Mouse (Mus musculus): ENCODE measurements around the gene Chpt1. TPM values are rescaled to one million over a fixed set of nuclear protein-coding genes. Genes with fewer than 3 reads are reported as not detected.

The Chpt1 gene
- polyA plus RNA-seq, 1 experiment from 2014 or later = 6.9 TPM

DNA sequence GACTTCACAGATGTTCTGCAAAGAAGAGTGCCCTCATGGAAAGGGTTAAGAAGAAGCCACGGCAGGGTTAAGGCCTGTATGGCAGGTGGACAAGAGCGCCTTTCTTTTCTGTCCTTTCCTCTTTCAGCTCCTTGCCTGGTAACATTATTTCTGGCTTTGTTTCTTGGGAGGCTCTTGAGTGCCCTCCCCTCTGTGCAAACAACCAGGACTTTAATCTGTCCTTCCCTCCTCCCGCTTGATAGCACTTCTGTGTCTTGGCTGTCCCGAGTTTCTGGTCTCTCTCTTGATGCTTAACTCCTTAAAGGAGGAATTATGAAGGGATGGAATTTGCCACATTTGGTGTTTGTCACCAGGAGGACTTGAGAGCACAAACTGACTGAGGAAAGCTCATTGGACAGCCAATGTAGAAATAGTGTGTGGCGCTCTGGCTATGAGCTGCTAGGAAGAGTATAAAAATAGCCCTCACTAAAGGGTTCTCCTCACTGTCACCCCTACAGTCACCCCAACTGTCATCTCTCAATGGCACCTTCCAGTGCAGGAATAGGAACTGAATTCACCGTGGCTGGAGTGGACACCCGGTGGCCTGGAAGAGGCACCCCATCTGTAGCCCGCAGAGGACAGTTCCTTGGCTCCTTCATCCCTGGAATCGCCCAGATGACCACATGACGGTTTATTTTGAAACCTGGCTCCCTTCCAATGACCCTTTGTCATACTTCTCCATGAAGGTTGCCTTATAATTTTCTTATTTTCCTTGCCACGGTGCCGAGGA lies 6.8 kb upstream of the Chpt1 start:
- H3K4me1 ChIP-seq (replicated peaks) = no peaks in the 10 kb centered on the region
- H3K27me3 ChIP-seq = no peaks in the 10 kb centered on the region
- no peaks in the 10 kb centered on the region for H3K9me3 ChIP-seq
- H3K36me3 ChIP-seq = no peaks in the 10 kb centered on the region
- H3K9ac ChIP-seq (replicated peaks) = no peak overlapping the region
- WGBS = 75% methylated on average over 12 of the region's 12 CpGs
- no peak overlapping the region for H3K4me2 ChIP-seq (replicated peaks)
- H3K4me3 ChIP-seq (replicated peaks) = no peak overlapping the region
- ATAC-seq = no peak
- no peak overlapping the region for H3K27ac ChIP-seq

DNA sequence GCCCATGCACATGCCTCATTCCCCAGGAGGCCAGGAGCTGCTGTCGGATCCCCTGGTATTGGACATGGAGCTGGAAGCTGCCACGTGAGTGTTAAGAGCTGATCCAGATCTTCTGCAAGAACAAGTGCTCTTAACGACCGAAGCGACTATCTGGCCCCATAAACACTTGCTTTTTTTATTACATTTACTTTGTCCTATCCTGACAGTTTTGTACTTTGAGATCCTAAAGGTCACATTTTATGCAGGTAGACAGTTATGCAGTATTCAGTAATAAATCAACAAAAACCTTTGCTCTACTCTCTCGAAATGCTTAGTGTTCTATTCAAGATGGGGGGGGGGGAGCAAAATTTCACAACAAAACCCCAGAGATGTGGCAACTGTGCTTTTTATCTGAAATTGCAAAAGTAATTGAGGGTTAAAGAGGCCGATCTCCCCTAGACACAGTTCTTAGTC lies 3.8 kb upstream of the Chpt1 start:
- Histone ChIP-seq H3K4me1 (replicated peaks) (peaks cover 7% of the 10 kb centered on the region), H3K27ac (no peak overlapping the region), H3K9me3 (no peaks in the 10 kb centered on the region), H3K36me3 (no peaks in the 10 kb centered on the region), H3K4me2 (replicated peaks) (no peak overlapping the region), H3K27me3 (no peaks in the 10 kb centered on the region), H3K4me3 (replicated peaks) (no peak overlapping the region), H3K9ac (replicated peaks) (no peak overlapping the region)
- ATAC-seq = no peak
- WGBS = 84% methylated on average over 7 of the region's 7 CpGs

- no peak for ATAC-seq
- WGBS = 63% methylated on average over 5 of the region's 5 CpGs
- Histone ChIP-seq H3K27me3 (no peaks in the 10 kb centered on the region), H3K4me3 (replicated peaks) (no peak overlapping the region), H3K4me1 (replicated peaks) (peaks cover 19% of the 10 kb centered on the region), H3K9me3 (no peaks in the 10 kb centered on the region), H3K4me2 (replicated peaks) (no peak overlapping the region), H3K9ac (replicated peaks) (no peak overlapping the region), H3K27ac (no peak overlapping the region), H3K36me3 (no peaks in the 10 kb centered on the region)
These were observed 1.4 kb upstream of the Chpt1 start for GRCm38 (mm10) chr10:88505256-88505655.

DNA sequence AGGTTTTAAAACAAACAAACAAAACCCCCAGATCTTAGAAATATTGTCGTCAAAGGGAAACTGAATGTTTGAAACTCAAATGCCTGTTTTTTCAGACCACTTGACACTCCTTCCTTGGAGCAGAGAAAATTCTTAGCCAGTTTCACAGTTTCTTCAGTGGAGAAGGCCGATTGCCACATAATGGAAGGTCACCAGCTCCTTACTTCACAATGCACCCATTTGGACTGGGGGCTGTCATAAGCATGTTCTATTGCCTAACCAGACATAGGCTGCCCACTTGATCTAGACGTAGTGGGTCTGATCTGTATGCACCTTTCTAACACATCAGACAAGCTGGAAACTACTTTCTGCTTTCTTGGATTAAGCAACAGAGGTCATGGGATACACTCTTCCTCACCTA lies 608 bp upstream of the Chpt1 start:
- ATAC-seq = no peak
- Histone ChIP-seq H3K4me3 (replicated peaks) (no peak overlapping the region; the same call in 1 of the 2 replicates), H3K9ac (replicated peaks) (no peak overlapping the region), H3K9me3 (no peaks in the 10 kb centered on the region), H3K36me3 (no peaks in the 10 kb centered on the region), H3K4me1 (replicated peaks) (peaks cover 19% of the 10 kb centered on the region), H3K4me2 (replicated peaks) (peak overlapping the region; percentile 81), H3K27me3 (no peaks in the 10 kb centered on the region), H3K27ac (no peak overlapping the region)
- WGBS = 47% methylated on average over 3 of the region's 3 CpGs

- Histone ChIP-seq H3K4me2 (replicated peaks) (peak overlapping the region; percentile 81), H3K36me3 (no peaks in the 10 kb centered on the region), H3K4me1 (replicated peaks) (peaks cover 19% of the 10 kb centered on the region), H3K9ac (replicated peaks) (peak overlapping the region; percentile 85), H3K4me3 (replicated peaks) (peak overlapping the region; percentile 78), H3K27me3 (no peaks in the 10 kb centered on the region), H3K9me3 (no peaks in the 10 kb centered on the region), H3K27ac (peak overlapping the region; percentile 83; the same call in 1 of the 2 replicates)
- WGBS = 59% methylated on average over 4 of the region's 4 CpGs
- no peak for ATAC-seq
These were observed 954 bp downstream of the Chpt1 start for GRCm38 (mm10) chr10:88502919-88503318.

GRCm38 (mm10) chr10:88501886-88502765 lies 1.7 kb downstream of the Chpt1 start:
- H3K9ac ChIP-seq (replicated peaks) = peak overlapping the region; percentile 16; the same call in 1 of the 2 replicates
- H3K4me3 ChIP-seq (replicated peaks) = 0 out of 2 replicates have a peak overlapping the region, but pooled peaks have one; percentile 1
- peak overlapping the region; percentile 28 for H3K4me2 ChIP-seq (replicated peaks)
- no peak for ATAC-seq
- H3K4me1 ChIP-seq (replicated peaks) = peaks cover 19% of the 10 kb centered on the region
- no peaks in the 10 kb centered on the region for H3K27me3 ChIP-seq
- 56% methylated on average over 13 of the region's 13 CpGs for WGBS
- no peaks in the 10 kb centered on the region for H3K9me3 ChIP-seq
- H3K27ac ChIP-seq = no peak overlapping the region
- H3K36me3 ChIP-seq = no peaks in the 10 kb centered on the region

- H3K4me3 ChIP-seq (replicated peaks) = no peak overlapping the region
- H3K27ac ChIP-seq = no peak overlapping the region
- no peak overlapping the region for H3K9ac ChIP-seq (replicated peaks)
- no peaks in the 10 kb centered on the region for H3K36me3 ChIP-seq
- no peaks in the 10 kb centered on the region for H3K9me3 ChIP-seq
- 84% methylated on average over 10 of the region's 10 CpGs for WGBS
- H3K27me3 ChIP-seq = no peaks in the 10 kb centered on the region
- ATAC-seq = no peak
- H3K4me1 ChIP-seq (replicated peaks) = peaks cover 19% of the 10 kb centered on the region
- no peak overlapping the region for H3K4me2 ChIP-seq (replicated peaks)
These were observed 2.5 kb downstream of the Chpt1 start for GRCm38 (mm10) chr10:88501370-88501769.

GRCm38 (mm10) chr10:88499993-88500392 lies 3.9 kb downstream of the Chpt1 start:
- Histone ChIP-seq H3K9ac (replicated peaks) (no peak overlapping the region), H3K4me3 (replicated peaks) (no peak overlapping the region), H3K36me3 (no peaks in the 10 kb centered on the region), H3K9me3 (no peaks in the 10 kb centered on the region), H3K4me1 (replicated peaks) (peaks cover 19% of the 10 kb centered on the region), H3K27me3 (no peaks in the 10 kb centered on the region), H3K4me2 (replicated peaks) (no peak overlapping the region), H3K27ac (no peak overlapping the region)
- 74% methylated on average over 5 of the region's 5 CpGs for WGBS
- no peak for ATAC-seq

GRCm38 (mm10) chr10:88496864-88497564 lies 6.9 kb downstream of the Chpt1 start:
- no peak overlapping the region for H3K27ac ChIP-seq
- 82% methylated on average over 11 of the region's 11 CpGs for WGBS
- H3K4me1 ChIP-seq (replicated peaks) = peaks cover 5% of the 10 kb centered on the region
- H3K9me3 ChIP-seq = no peaks in the 10 kb centered on the region
- no peaks in the 10 kb centered on the region for H3K36me3 ChIP-seq
- no peak overlapping the region for H3K9ac ChIP-seq (replicated peaks)
- no peak overlapping the region for H3K4me3 ChIP-seq (replicated peaks)
- no peaks in the 10 kb centered on the region for H3K27me3 ChIP-seq
- H3K4me2 ChIP-seq (replicated peaks) = no peak overlapping the region
- no peak for ATAC-seq

GRCm38 (mm10) chr10:88494959-88495587 lies 8.8 kb downstream of the Chpt1 start:
- Histone ChIP-seq H3K9me3 (no peaks in the 10 kb centered on the region), H3K27me3 (no peaks in the 10 kb centered on the region), H3K9ac (replicated peaks) (no peak overlapping the region), H3K4me2 (replicated peaks) (no peak overlapping the region), H3K27ac (no peak overlapping the region), H3K36me3 (no peaks in the 10 kb centered on the region), H3K4me1 (replicated peaks) (no peaks in the 10 kb centered on the region; the same call in 1 of the 2 replicates), H3K4me3 (replicated peaks) (no peak overlapping the region)
- no peak for ATAC-seq
- 80% methylated on average over 4 of the region's 4 CpGs for WGBS

DNA sequence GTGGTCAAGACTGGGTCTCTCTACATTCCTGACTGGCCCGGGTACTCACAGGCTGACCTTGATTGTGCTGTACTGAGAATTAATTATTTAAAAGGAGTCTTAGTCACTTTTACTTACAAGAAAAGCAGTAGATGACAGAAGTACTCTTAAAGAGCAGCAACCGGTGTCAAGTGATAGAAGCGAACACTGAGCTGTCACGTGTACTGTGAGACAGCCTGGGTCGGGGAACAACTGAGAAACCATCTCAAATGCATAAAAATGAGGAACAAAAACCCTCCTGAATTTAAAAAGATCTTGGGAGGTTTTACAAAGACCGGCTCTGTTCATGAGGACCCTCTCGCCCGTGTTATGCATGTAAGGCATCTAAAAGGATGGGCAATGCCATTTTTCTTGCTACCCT lies 11.2 kb downstream of the Chpt1 start:
- no peak overlapping the region for H3K4me3 ChIP-seq (replicated peaks)
- no peak overlapping the region for H3K4me2 ChIP-seq (replicated peaks)
- ATAC-seq = no peak
- no peaks in the 10 kb centered on the region for H3K9me3 ChIP-seq
- no peaks in the 10 kb centered on the region; the same call in 1 of the 2 replicates for H3K4me1 ChIP-seq (replicated peaks)
- H3K27ac ChIP-seq = no peak overlapping the region
- H3K27me3 ChIP-seq = no peaks in the 10 kb centered on the region
- no peak overlapping the region for H3K9ac ChIP-seq (replicated peaks)
- no peaks in the 10 kb centered on the region for H3K36me3 ChIP-seq
- WGBS = 63% methylated on average over 8 of the region's 8 CpGs

All from midbrain, embryonic 13.5 days (tissue).